Mouse (Mus musculus): ENCODE results near the gene Zfp398.

Zfp398 gene

DNA sequence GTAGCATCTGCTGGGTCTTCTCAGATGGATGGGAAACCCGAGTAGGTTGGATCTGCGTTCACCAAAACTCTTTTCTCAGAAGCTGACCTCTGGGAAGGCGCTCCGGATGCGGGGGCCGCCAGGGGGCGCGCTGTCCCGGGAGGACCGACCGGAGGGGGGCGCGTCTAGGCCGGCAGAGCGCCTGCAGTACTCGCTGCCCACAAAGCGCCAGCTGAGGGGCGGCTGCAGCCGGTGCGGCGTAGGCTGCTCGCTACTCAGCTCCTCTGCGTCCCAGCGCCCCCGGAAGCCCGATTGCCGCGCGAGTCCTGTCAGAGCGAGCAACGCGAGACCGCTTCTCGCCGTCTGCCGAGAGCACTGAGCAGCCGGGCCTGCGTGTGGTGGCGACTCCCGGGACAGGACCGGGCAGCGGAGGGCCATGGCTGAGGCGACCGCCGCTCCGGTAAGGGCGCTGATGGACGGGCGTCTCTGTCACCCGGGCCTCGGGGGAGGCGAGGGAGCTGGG, at the start of gene Zfp398:
Gene Zfp398, plus strand, starts transcription at position 180 of the 502 bp plus-strand sequence.
- DNase-seq = peak; percentile 96

DNA sequence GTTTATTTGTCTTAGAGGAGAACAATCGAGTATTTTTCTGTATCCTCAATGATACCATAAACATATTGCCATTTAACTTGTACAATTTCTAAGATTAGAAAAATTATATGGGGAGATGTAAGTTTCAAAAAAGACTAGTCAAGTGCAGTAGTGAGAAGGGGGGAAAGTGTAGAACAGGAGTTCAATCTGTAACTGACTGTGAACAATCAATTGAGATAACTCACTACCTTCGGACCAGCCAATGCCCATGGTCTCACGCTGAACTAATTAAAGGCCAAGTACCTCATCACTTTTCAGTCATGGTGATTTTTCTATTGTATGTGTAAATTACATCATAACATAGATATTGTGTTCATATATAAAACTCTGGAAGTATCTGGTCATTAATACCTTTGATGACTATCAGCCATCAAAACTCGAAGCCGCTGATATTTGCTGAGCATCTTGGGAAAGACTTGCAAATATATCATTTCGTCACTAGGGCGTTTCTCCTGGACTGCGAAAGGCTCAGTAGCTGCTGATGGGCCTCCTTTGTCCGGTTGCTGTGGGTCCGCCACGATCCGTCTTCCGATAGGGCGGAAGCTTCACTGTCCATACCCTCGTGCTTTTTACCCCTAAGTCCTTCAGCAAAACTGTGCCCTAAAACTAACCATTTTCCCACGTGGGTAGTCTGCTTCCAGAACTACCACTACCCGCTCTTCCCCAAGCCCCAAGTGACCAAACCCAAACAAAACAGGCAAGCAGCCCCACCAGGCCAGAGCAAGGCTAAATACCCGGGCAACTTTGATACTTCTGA, 47.3 kb upstream of the Zfp398 start:
- DNase-seq = peak; percentile 86

DNA sequence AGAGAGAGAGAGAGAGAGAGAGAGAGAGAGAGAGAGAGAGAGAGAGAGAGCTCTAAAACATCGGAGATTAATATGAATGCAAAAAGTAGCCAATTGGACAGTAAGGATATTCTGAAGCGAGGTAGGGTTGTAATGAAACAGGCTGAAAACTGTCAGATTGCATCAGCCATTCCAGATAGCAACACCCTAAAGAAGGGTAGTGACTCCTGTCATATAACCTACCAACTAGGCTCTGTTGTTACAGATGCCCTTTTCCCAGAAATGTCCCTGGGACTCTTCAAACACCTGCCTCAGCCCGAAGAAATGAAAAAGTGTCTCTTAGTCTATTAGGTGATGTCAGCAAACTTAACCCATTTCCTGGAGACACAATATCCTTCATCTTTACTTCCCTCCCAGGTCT, 46.6 kb upstream of the Zfp398 start:
- no peak for DNase-seq

DNA sequence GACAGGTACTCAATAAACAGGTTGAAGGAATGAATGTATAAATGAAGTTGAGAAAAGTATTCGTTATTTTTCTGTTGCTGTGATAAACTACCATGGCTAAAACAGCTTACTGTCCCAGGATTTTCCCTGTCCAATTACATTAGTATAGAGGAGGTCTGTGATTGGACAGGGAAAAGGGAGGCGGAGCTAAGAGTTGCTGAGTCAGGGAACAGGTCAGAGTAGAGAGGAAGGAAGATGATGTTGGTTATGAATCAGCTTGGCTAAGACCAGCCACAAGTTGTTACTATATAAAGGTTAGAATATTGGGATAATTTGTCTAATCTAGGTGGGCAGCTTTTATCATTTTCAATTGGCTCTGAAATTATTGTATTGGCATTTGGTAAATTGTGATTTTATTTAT, 44.7 kb upstream of the Zfp398 start:
- no peak for DNase-seq

DNA sequence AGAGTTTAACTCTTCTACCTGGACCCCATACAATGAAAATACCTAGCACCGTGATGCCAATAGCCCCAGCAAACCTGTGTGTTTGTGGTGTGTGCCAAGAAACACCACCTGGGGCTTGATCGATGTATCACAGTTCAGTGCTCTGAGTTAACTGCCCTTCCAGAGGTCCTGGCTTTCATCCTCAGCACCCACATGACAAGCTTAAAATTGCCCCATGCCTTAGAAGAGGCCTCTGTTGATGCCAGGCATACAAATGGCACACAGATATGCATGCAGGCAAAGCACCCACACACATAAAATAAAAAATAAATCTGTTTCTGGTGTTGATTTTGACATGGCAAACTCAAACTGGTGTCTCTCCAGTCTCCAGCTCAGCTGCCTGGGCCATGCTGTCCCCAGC, 42.9 kb upstream of the Zfp398 start:
- DNase-seq = no peak

DNA sequence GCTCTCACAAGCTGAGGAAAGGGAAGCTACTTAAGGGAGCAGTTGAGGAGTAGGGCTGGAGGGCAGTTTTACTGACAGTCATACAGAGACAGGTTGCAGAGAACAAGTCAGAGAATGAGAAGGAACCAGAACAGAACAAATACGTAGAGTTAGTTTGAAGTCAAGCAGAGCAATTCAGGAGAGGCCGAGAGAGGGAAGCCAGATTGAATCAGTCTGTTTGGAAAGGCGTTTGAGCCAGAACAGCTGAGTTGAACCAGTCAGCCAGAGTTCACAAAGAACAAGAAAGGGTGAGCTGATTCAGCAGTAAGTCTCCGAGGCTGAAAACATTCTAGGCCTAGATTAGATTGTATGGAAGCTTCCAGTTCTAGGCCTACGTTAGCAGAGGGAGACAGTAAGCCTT, 42.2 kb upstream of the Zfp398 start:
- DNase-seq = no peak

DNA sequence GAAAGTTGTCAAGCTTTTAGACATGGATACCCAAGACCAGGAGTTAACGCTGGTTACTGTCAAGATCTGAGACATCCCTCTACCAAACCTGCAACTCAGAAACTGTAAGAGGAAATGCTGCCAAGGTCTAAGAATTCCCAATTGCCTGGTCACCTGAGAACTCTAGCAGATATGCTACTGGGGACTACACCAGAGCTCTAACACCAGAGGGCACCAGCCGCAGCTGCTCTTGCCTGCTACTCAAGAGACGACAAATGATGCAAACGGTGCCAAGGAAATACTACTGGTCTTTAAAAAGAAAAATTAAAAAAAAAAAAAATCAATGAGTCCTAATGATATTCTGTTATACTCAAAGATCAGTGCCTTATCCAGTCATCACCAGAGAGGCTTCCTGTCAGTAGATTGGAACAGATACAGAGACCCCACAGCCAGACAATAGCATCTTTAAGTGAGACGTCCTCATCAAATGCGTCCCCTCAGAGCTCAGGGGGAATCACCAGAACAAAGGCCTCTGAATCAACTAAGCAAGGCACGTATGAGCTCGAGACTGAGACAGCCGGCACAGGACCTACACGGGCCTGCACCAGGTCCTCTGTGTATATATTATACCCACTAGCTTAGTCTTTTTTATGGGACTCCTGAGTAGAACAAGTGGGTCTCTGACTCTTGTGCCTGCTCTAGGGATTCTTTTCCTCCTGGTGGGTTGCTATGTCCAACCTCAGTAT, 41.2 kb upstream of the Zfp398 start:
- peak; percentile 40 for DNase-seq

DNA sequence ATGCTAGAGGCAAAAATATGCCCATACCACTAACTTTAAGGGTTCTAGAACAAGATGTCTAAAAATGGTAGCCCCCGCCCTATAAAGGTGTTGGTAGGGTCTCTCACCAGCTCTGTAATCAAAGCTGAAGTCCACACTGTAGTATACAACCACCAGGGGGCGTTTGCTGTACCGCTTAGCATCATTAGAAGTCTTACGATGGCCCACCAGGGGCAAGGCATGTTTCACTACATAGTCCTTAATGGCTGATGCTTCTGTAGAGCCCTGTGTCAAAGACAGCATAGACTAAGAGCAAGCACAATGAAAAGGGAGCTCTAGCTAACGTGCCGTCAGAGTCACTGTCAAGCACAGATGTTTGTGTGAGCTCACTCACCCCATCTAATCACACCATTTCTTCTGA, 36.4 kb upstream of the Zfp398 start:
- no peak for DNase-seq

DNA sequence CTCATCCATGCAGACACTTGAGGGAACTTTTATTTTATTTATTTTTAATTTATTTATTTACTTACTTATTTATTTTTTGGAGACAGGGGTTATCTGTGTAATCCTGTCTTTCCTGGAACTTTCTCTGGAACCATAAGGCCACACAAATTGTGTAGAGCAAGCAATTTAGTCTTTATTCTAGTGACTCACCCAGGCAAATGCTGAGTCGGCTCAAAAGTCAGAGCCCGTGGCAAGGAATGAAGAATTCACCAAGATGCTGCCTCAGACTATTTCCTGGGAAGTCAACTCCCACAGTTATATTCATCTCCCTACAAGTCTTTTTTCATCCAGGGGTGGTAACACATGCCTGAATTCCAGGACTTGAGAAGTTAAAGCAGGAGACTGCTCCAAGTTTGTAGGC, 29.9 kb upstream of the Zfp398 start:
- DNase-seq = no peak

DNA sequence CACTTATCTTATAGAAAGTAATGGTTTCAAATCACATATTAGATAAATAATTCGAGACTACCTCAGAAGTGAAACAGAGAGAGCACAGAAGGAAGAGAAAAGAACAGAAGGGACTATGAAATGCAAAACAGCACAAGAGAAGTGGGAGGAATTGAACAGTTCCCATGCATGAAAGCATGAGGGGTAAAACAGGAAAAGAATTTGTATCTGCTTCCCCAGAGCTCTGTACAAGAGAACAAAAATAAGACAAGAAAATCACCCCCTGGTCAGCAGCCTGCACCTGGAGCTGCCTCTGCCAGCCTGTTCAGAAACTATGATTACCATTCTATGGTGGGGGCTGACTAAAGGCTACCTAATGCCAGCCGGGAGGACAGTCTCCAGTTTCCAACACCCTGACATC, 28.0 kb upstream of the Zfp398 start:
- no peak for DNase-seq

DNA sequence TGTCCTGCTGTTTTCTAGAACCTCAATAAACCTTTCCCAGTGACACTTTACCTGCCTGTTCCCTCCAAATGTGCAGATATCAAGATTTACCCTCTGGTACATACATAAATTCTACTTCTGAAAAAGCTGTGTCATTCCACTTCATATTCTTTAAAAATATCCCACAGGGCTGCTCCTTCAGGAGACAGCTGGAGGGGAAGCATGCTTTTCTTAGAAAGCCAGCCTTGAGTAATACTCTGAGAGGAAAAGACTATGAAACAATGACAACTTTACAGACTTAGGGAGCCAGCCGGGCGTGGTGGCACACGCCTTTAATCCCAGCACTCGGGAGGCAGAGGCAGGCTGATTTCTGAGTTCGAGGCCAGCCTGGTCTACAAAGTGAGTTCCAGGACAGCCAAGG, 26.9 kb upstream of the Zfp398 start:
- no peak for DNase-seq

DNA sequence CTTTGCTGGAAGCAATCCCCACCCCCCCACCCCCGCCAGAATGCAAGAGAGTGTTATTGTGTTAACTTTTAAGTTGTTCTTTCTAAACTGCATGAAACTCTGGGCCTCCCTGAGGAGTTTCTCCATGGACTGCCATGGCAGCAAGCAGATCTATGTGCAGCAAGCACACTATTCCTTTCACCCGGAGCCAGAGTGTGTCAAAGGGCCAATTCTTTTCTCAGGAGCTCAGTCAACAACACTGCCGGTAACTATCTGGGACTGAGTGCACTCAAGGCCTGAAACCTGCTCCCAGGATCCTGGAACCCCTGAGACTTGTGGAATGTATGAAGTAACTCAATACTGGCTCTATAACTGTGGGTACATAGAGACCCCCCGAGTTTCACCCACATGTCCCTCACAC, 26.4 kb upstream of the Zfp398 start:
- no peak for DNase-seq

DNA sequence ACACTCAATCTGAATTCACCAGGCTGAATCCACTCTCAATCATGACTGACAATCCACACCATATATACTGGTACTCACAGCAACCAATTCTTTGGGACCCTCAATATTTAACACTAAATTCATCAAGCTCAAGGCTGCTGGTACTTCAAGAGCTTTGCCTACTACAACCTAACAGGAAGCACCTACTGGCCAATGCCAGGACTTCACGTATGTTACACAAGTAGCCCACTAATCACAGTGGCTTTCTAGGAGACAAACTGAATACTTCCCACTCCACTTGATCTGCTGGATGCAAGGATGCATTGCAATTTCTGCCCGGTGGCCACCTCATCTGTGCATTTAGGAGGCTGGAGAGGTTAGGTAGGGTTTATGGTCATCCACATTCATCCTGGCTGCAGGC, 25.3 kb upstream of the Zfp398 start:
- no peak for DNase-seq

DNA sequence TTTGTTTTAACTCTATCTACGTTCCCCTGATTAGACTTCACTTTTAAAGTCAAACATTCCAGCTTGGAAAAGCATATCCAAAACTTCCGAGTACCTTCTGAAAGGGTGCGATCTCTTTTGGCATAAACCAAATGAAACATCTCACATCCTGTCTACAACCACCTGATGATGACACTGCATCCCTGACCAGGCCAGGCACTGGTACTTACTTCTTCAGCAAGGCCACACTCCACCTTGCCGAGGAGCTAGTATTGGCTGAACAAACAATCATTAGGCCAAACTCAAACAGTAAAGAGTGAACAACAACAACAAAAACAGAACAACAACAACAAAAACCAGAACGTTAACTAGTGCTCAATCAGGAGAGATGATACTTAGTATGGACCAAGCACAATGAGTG, 24.1 kb upstream of the Zfp398 start:
- no peak for DNase-seq

DNA sequence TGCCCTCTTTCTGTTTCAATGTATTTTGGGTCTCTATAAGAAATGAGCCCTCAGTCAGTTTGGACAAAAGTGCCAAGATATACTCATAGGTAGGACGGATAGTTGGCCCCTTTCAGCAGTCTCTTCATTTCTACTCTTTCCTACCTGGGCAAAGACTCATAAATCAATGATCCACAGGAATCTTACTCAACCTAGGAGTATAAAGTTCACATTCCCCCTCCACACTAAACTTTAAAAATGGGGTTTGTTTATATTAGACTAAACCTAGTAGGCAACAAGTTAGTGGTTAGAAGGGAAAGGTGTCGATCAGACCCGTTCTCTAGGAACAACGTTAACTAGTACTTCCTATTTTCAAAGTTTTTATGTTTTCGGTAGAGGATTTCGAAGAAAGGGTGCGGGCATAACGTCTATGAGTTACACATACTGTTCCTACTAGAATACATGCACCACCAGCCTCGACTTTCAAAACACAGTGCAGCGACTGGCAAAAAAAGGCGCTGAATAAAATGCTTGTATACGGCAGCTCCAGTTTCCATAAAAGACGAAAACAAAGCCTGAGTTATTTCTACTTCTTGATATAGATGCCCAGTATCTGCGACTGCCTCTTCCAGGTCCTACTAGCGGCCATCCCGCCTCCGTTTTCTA, 23.1 kb upstream of the Zfp398 start:
- DNase-seq = no peak

DNA sequence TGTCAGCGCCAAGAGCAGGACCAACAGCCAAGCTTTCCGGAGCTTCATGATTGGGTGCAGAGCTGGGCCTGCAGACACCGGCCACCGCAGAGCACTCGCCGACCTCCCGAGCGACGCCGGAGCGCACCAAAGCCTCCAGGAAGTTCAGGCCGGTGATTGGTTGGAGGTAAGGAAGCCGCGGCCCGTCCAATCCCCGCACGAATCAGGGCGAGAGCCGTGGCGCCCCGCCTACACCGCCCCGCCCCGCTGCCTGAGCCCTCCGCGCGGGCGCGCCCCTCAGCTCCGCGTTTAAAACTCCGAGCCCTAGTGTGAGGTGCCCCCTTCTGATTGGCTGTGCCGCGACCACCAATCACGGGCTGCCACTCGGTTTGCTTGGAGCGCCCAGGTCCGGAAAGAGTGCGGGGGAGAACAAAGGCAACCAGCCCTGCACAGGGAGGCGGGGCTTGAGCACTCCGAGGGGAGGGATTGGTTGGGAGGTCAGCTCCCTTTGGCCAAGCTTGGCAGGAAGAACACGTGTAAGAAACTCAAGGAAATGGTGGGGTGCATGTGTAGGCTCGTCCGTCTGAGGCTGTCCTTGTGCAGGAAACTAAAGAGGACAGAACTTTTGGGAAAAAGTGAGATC, 22.1 kb upstream of the Zfp398 start, which contains the start of gene Pdia4:
Gene Pdia4, minus strand, starts transcription at position 174 of the 622 bp plus-strand sequence.
- DNase-seq = peak; percentile 99

DNA sequence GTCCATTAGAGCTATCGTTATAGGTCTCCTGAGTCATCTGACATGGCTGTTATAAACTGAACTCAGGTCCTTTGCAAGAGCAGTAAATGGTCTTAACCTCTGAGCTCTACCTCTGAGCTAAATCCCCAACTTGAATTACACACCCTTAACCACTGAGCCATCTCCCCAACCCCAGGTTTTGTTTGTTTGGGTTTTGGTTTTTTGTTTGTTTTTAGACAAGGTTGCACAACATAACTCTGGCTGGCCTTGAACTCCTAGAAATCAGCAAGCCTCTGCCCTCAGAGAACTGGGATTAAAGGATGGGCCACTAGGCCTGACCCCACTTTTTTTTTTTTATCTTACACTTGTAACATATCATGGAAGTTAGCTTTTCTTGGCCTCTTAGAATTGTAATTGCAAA, 19.3 kb upstream of the Zfp398 start:
- DNase-seq = no peak

DNA sequence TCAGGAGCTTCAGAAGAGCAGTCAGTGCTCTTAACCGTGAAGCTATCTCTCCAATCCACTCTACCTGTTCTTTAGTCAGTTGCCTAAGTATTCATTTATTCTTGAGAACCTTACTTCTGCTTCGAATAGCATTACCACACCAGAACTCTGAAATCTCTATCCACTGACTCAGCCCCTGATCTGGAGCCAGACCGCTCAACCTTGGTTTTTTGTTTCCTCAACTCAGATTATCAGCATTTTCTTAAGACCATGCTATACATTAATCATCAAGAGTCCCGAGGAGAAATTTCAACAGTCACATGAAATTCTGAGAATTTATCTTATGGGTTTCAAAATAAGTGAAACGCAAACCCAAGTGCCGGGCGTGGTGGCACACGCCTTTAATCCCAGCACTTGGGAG, 16.7 kb upstream of the Zfp398 start:
- DNase-seq = no peak

DNA sequence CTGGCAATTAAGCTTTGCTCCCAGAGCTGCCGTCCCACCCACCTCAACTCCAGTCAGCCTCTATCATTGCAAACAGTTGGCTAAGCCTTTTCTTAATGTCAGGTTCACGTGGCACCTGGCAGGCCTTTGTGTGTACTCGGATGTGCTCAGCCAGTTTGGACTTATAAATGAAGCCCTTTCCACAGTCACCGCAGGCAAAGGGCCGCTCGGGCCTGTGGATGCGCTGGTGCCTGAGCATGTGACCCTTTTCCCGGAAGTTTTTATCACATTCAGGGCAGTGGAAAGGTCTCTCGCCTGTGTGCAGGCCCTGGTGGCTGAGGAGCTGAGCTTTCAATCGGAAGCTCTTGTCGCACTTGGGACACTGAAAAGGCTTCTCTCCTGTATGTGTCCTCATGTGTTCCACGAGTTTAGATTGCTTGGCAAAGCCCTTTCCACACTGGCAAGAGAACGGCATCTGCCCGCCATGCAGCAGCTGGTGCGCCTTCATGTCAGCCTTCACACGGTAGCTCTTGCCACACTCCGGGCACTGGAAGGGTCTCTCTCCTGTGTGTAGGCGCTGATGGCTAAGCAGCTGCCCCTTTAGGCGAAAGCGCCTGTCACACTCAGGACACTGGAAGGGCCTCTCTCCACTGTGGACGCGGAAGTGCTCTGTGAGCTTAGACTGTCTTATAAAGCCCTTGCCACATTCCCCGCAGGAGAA, 15.7 kb upstream of the Zfp398 start:
- DNase-seq = no peak

DNA sequence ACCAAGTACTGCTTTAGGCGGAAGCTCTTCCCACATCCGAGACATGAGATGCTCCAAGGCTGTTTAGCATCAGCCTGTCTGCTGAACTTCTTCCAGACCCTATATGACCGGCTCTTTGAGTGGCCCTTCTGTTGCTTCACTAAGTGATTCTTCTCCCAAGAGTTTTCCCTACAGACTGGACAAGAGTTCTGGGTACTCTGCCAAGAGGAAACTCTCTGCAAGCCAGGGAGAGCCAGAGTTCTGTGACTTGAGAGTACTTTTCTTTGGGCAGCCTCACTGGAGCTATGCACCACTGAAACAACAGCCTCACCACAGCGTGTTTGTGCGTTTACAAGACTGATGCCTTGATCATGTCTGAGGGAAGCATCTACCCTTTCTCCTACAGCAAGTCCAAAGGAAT, 14.2 kb upstream of the Zfp398 start:
- DNase-seq = no peak

DNA sequence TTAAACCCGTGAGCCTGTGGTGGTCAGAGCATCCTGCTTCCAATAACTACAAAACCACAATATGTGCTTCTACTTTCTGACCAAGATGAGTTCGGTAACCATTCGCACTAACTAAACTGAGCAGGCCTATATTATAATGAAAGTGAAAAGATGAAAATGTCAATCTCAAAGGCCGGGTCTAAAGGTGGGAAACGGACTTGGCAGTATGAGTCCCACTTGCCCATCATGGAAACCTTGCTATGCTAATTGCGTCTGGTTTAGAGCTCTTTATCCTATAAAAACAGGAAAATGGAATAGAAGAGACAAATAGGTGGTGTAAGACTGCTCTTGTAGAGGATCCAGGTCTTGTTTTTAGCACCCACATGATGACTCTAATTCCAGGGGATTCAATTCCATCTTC, 13.7 kb upstream of the Zfp398 start:
- no peak for DNase-seq

DNA sequence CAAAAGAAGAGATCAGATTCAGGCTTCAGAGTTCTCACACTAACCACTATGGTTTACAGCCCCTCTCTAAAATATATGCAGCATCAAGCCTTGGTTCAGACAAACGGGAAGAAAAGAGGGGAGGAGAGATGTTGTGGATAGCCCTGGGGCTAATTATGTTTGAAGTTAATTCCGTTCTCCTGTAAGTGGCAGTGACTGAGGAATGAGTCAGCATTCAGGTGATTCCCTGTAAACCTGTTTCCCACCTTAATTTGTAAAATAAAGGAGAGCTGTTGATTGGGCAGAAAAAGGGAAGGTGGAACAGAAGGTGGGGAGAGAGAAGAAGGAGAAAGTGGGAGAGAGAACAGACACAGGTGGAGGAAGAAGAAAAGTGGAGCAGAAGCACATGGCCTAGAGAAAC, 11.2 kb upstream of the Zfp398 start:
- DNase-seq = no peak

DNA sequence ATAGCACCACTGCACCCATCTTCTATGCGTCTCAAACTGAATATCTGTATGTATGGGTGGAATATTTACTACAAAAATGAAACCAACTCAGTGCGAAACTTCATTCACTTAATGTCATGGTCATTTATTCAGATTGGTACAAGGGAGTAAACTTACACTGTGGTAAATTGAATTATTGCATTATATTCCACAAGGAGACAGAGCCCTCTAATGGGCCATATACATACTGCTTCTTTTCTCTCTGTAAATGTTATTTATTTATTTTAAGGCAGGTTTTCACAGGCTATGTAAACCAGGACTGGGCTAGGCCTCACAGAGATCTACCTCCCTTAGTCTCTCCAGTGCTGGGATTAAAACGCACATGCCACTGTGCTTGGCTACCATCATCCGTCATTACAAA, 8.0 kb upstream of the Zfp398 start:
- DNase-seq = no peak
